Mouse (Mus musculus): ENCODE measurements at regions not wholly inside any gene's neighbourhood (a gene's known extent, or its start where the extent isn't known, plus 50 kb on each side); places are given as distances from the start of the nearest gene placed in this dataset.

DNA sequence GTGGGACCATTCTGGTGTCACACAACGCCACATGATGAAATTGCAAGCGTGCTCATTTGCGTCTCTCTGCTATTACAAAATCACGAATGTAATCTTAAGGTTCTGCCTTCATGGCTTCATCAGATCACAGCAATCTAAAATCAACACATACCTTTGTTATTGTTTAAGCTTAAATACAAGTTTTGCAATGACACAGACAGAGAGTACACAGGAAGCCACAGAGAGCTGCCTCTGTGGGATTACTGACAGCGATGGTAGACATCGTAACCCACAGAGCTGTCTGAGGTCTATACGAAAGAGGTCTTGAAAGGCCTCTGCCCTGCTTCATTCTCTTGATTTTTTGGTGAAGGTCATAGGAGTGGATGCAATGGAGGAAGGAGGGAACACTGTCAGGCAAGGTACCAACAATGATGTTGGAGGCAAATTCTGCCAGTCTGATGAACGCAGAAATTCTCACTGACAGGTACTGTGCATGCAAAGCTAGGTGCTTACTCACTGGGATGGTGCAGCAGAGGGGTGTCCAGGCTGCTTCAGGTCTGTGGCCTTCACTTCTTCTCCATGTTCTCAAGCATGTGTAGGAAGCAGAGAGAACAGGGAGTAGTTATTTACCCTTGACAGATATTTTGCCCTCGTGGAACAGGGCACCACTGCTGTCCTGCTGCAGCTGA lies 226.5 kb downstream of the Gm19410 start:
- 74% methylated on average over 9 of the region's 9 CpGs for WGBS (ENCODE audit: insufficient replicate concordance)
- no peaks in the 10 kb centered on the region for H3K36me3 ChIP-seq (replicated peaks; ENCODE audit: insufficient read depth, low read length)
- H3K9ac ChIP-seq (replicated peaks), result no peak overlapping the region
- no peak overlapping the region for H3K4me3 ChIP-seq (ENCODE audit: low read depth, low read length)
- H3K4me2 ChIP-seq (ENCODE audit: low read depth, low read length), result no peak overlapping the region
- ATAC-seq (no peak), DNase-seq (no peak)
- no peaks in the 10 kb centered on the region for H3K4me1 ChIP-seq (ENCODE audit: insufficient read depth)
- H3K27ac ChIP-seq (ENCODE audit: low read depth), result no peak overlapping the region
- H3K27me3 ChIP-seq (ENCODE audit: insufficient read depth, low read length), result no peaks in the 10 kb centered on the region
- no peak for TF ChIP-seq CTCF (IDR thresholded peaks at IDR 0.05; ENCODE audit: low read depth)
- TF ChIP-seq EP300 (IDR thresholded peaks at IDR 0.05; ENCODE audit: low read depth), result no peak
- H3K9me3 ChIP-seq (ENCODE audit: low read length), result no peaks in the 10 kb centered on the region

DNA sequence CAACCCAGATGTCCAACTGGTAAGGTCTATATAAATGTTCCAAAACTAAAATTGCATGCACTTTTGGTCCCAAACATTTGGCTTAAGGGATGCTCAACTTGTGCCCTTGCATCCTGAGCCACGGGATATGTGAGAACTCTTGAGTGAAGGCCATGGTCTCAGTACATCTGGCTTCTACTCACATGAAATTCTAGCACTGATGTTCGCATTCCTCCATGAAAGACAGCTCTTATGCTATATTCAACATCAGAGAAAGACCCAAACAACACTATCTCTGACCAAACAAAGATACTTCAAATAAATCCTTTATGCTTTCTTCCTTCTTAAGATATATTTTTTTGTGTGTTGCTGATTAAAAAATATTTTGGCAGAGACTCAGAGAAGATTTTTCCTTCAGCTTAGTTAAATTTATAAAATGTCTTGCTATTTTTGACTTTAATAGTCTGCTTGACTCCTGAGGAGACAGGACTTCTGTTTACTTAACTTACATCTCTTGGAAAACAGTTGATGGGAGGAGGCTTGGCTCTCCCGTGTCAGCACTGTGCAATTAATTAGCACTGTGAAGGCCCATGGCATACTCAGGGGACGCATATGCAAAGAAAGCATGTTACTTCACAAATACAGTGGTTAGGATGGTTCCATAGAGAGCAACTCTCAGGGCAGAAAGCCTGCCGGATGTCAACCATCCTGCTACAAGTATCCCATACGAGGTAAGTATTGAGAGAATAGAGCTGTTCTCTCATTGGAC lies 230.9 kb downstream of the Gm19410 start:
- TF ChIP-seq CTCF (IDR thresholded peaks at IDR 0.05; ENCODE audit: low read depth) (no peak), EP300 (IDR thresholded peaks at IDR 0.05; ENCODE audit: low read depth) (no peak)
- no peaks in the 10 kb centered on the region for H3K9me3 ChIP-seq (ENCODE audit: low read length)
- H3K36me3 ChIP-seq (replicated peaks; ENCODE audit: insufficient read depth, low read length), result no peaks in the 10 kb centered on the region
- no peak for ATAC-seq
- H3K4me3 ChIP-seq (ENCODE audit: low read depth, low read length), result no peak overlapping the region
- H3K4me2 ChIP-seq (ENCODE audit: low read depth, low read length), result no peak overlapping the region
- H3K4me1 ChIP-seq (ENCODE audit: insufficient read depth), result no peaks in the 10 kb centered on the region
- no peak for DNase-seq
- H3K27me3 ChIP-seq (ENCODE audit: insufficient read depth, low read length), result no peaks in the 10 kb centered on the region
- H3K9ac ChIP-seq (replicated peaks), result no peak overlapping the region
- H3K27ac ChIP-seq (ENCODE audit: low read depth), result no peak overlapping the region
- 71% methylated on average over 6 of the region's 6 CpGs for WGBS (ENCODE audit: insufficient replicate concordance)

GRCm38 (mm10) chr8:35999584-35999983 lies 234.0 kb downstream of the Gm19410 start:
- Histone ChIP-seq H3K9ac (replicated peaks) (no peak overlapping the region), H3K9me3 (ENCODE audit: low read length) (no peaks in the 10 kb centered on the region), H3K4me1 (ENCODE audit: insufficient read depth) (no peaks in the 10 kb centered on the region), H3K4me3 (ENCODE audit: low read depth, low read length) (no peak overlapping the region), H3K36me3 (replicated peaks; ENCODE audit: insufficient read depth, low read length) (no peaks in the 10 kb centered on the region), H3K27ac (ENCODE audit: low read depth) (no peak overlapping the region), H3K27me3 (ENCODE audit: insufficient read depth, low read length) (no peaks in the 10 kb centered on the region), H3K4me2 (ENCODE audit: low read depth, low read length) (no peak overlapping the region)
- TF ChIP-seq CTCF (IDR thresholded peaks at IDR 0.05; ENCODE audit: low read depth) (no peak), EP300 (IDR thresholded peaks at IDR 0.05; ENCODE audit: low read depth) (no peak)
- 73% methylated on average over 9 of the region's 9 CpGs for WGBS (ENCODE audit: insufficient replicate concordance)
- ATAC-seq, result no peak
- no peak for DNase-seq

DNA sequence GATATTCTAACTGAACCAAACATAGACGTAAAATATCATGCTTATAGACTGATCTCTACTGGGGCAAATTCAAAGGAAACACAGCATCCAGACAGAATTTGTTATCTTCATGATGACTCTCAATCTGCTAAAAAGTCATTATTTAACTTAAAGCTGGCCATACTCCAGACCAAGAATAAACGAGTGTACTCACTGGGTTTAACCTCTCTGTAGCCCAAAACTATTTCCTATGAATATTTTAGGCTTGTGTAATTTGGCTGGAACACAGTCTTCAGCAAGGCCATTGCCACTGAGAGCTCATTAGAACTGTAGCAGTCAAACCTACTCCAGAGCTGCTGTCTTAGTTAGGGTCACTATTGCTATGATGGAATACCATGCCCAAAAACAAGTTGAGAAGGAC lies 238.8 kb downstream of the Gm19410 start:
- H3K4me1 ChIP-seq (ENCODE audit: insufficient read depth), result no peaks in the 10 kb centered on the region
- no peak overlapping the region for H3K4me2 ChIP-seq (ENCODE audit: low read depth, low read length)
- no peaks in the 10 kb centered on the region for H3K27me3 ChIP-seq (ENCODE audit: insufficient read depth, low read length)
- no peaks in the 10 kb centered on the region for H3K36me3 ChIP-seq (replicated peaks; ENCODE audit: insufficient read depth, low read length)
- no peak overlapping the region for H3K9ac ChIP-seq (replicated peaks)
- H3K9me3 ChIP-seq (ENCODE audit: low read length), result peaks cover 3% of the 10 kb centered on the region; the same call in 1 of the 2 replicates
- no peak for TF ChIP-seq CTCF (IDR thresholded peaks at IDR 0.05; ENCODE audit: low read depth)
- no peak for TF ChIP-seq EP300 (IDR thresholded peaks at IDR 0.05; ENCODE audit: low read depth)
- WGBS (ENCODE audit: insufficient replicate concordance), result 61% methylated on average over 2 of the region's 2 CpGs
- DNase-seq, result no peak
- ATAC-seq, result no peak
- no peak overlapping the region for H3K4me3 ChIP-seq (ENCODE audit: low read depth, low read length)
- no peak overlapping the region for H3K27ac ChIP-seq (ENCODE audit: low read depth)

GRCm38 (mm10) chr8:36005536-36005935 lies 239.9 kb downstream of the Gm19410 start:
- peaks cover 3% of the 10 kb centered on the region; the same call in 1 of the 2 replicates for H3K9me3 ChIP-seq (ENCODE audit: low read length)

DNA sequence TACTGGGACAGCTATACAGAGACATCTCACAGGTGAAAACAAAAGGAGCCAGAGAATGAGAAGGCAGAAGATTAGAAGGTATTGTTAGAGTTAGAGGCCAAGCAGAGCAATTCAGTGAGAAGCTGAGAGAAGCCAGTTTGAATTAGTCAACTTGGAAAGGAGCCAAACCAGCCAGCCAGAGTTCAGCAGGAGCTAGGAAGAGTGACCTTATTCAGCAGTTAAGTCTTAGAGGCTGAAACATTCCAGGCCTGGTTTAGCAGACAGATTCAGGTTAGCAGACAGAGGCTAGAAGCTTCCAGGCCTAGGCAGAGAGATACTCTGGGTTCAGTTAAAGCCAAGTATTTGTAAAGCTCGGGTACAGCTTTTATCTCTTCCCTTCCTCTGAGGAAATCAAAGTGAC lies 242.1 kb downstream of the Gm19410 start:
- no peaks in the 10 kb centered on the region for H3K27me3 ChIP-seq (ENCODE audit: insufficient read depth, low read length)
- no peak overlapping the region for H3K9ac ChIP-seq (replicated peaks)
- H3K36me3 ChIP-seq (replicated peaks; ENCODE audit: insufficient read depth, low read length), result no peaks in the 10 kb centered on the region
- WGBS (ENCODE audit: insufficient replicate concordance), result 67% methylated on average over 1 of the region's 1 CpGs
- H3K4me3 ChIP-seq (ENCODE audit: low read depth, low read length), result no peak overlapping the region
- no peaks in the 10 kb centered on the region for H3K4me1 ChIP-seq (ENCODE audit: insufficient read depth)
- H3K27ac ChIP-seq (ENCODE audit: low read depth), result no peak overlapping the region
- peaks cover 3% of the 10 kb centered on the region; the same call in 1 of the 2 replicates for H3K9me3 ChIP-seq (ENCODE audit: low read length)
- no peak for DNase-seq
- H3K4me2 ChIP-seq (ENCODE audit: low read depth, low read length), result no peak overlapping the region
- ATAC-seq, result no peak
- no peak for TF ChIP-seq CTCF (IDR thresholded peaks at IDR 0.05; ENCODE audit: low read depth)

More at GRCm38 (mm10) chr8:36005536-36005935, 239.9 kb downstream of the Gm19410 start:
- Histone ChIP-seq H3K27me3 (ENCODE audit: insufficient read depth, low read length) (no peaks in the 10 kb centered on the region), H3K9ac (replicated peaks) (no peak overlapping the region), H3K4me2 (ENCODE audit: low read depth, low read length) (no peak overlapping the region), H3K4me3 (ENCODE audit: low read depth, low read length) (no peak overlapping the region), H3K4me1 (ENCODE audit: insufficient read depth) (no peaks in the 10 kb centered on the region), H3K36me3 (replicated peaks; ENCODE audit: insufficient read depth, low read length) (no peaks in the 10 kb centered on the region), H3K27ac (ENCODE audit: low read depth) (no peak overlapping the region)
- DNase-seq, result no peak
- TF ChIP-seq CTCF (IDR thresholded peaks at IDR 0.05; ENCODE audit: low read depth), result no peak
- no peak for TF ChIP-seq EP300 (IDR thresholded peaks at IDR 0.05; ENCODE audit: low read depth)
- 59% methylated on average over 3 of the region's 3 CpGs for WGBS (ENCODE audit: insufficient replicate concordance)
- ATAC-seq, result no peak

Data from liver, postnatal 0 days (tissue).